Mouse (Mus musculus) heart, postnatal 14 days (tissue): ENCODE data around the gene Rufy3. TPM values are rescaled to one million over a fixed set of nuclear protein-coding genes. Genes with fewer than 3 reads are reported as not detected.

Experiments used
- DNase-seq, 2 experiments: peaks; one replicate each; pipeline ENCODE4 v3.0.0; 2021 to 2022
- intact Hi-C: fragments of 180-260 bp; cut with DNase I; formaldehyde crosslinking; loops from one replicate; pipeline ENCODE4 v1.15.1; 2025
- total RNA-seq, 2 experiments: library from RNA; stranded (reverse); gene quantifications; 2 replicates each; pipeline ENCODE4 v1.2.3; 2021

The Rufy3 gene
- total RNA-seq, 2 experiments from 2014 or later: 11.0 to 11.2 TPM

DNA sequence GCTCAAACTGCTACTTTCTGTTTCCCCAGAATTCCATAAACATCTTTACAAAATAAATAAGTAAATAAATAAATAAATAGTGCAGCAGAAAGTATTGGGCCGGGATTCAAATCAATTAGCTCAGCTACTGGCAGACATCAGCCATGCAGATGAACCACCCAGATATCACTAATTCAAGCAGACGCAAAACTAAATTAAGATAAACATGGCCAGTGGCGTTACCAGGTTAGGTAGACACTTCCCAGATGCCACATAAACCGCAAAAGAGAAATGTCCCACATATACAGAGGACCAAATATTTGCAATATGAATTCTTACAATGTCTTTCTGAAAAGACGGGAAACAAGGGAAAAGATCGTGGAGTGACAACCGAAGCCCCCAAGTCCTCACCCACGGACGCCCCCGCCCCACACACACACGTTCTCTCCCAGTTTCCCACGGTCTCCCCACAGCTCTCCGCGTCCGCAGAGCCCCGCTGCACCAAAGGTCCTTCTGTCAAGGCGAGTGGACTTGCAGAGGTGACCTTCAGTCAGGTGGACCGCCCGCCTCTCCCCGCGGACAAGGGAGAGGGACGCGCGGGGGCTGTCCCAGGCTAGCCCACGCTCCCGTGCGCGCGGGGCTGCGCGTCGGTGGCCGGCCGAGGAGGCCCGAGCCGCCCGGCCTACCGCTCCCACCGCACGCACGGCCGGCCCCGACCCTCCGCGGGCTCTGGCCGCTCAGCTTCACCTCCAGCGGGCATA, 110.0 kb downstream of the Rufy3 start:
- intact Hi-C loops: loop anchor here (5.0 kb wide), 2 partner anchors 87 to 108 kb away; partner anchors contain the start of genes Dck and Rufy3
- peak; percentile 51 to 54 for DNase-seq

DNA sequence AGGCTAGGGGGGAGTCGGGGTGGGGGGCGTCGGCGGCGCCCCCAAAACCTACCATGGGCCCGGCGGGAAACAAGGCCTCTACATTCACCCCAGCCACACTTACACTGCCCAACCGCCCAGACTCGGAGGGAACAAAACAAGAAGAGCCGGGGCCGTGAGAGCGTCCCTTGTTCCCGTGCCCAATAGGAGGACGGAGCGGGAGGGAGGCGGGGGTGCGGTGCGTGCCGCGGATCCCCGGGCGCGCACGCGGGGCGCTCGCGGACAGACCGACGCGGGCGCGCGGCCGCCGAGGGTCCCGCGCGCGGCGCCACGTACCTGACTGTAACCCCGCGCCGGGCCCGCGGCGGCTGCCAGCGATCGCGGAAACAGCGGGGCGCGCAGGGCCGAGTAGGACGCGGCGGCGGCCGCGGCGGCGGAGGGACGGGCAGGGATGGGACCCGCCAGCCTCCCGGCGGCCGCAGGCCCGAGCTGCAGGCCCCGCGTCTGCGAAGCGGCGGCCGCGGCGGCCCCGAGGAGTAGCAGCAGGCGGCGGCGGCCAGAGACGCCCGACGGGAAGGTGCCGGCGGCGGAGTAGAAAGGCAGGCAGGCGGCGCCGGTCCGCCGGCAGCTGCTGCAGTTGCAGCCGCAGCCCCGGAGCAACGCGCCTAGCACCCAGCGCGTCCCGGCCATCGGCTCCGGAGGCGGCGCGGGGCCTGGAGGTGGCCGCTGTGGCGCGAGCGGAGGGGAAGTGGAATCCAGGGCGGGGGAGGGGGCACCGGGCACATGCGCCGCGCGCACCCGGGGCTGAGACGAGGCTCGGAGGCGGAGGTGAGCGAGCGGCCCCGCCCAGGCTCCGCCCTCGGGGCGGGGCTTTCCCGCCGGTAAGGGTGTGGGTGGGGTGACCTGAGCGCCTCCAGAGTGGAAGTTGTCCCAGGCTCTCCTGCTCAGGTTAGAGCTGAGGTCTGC, 110.9 kb downstream of the Rufy3 start, which contains the start of gene Grsf1:
TSS of gene Grsf1 (minus strand) at position 729 of the 945 bp plus-strand sequence.
- intact Hi-C loops: loop anchor here (5.0 kb wide), 1 partner anchor 87 kb away; the partner anchor contains the start of gene Dck
- peak; percentile 93 to 94 for DNase-seq

GRCm38 (mm10) chr5:88678929-88679328, 114.1 kb downstream of the Rufy3 start:
- intact Hi-C loops: loop anchor here (5.0 kb wide), 1 partner anchor 83 kb away; the partner anchor contains the start of gene Dck
- no peak for DNase-seq

DNA sequence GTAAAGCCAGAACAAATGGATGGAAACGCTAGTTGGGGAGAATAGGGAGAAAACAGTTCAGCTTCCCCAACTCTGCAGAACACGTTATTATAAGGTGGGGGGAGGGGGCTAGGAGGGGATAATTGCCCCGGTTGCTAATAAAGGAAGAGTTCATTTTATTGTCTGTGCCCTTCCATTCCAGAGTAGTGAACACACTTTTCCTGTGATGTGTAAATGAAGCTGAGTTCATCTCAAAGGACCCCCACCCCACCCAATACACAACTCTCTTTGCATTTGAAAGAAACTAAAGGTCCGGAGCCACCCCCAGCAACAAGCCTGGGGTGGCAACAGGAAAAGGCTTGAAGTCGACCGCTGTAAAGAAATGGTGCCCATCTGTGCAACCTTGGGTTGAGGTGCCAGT, 114.5 kb downstream of the Rufy3 start:
- intact Hi-C loops: loop anchor here (5.0 kb wide), 1 partner anchor 83 kb away; the partner anchor contains the start of gene Dck
- no peak for DNase-seq

GRCm38 (mm10) chr5:88680567-88680966, 115.7 kb downstream of the Rufy3 start:
- no peak for DNase-seq
- intact Hi-C loops: no loop called here

DNA sequence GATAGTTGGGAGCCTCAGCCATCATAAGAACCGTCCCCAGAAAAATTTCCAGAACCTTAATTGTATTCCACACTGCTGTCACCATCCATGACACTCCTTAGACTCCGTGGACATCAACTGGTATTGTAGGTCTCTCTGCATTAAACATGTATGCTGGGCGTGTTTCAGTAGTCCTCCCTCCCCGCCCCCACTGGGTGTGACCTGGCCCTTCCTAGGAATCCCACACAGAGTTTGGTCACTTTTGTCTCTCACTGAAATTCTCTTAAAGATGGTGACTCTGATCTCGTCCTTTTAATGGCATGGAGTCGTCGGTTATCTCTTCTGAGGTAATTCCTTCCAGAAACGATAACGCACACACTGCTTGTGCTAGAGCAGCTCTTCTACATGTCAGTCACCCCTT, 118.9 kb downstream of the Rufy3 start:
- intact Hi-C loops: no loop called here

DNA sequence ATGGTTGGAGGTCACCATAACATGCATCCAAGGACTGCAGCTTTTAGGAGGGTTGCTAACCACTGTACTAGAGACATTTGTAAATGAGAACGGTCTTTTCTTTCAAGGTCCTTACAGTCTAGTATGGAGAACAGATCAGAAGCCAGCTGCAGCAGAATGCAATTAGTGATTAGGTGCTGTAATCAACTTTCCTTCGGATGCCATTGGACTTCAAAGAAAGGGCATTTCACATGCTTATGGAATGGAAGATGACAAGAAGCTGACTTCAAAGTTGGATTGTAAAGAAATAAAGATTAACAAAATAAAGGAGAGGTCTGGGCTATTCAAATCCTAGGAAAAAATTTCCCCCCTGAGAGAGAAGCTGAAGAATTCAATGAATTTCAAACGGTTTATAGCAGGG, 119.4 kb downstream of the Rufy3 start:
- intact Hi-C loops: no loop called here
- DNase-seq: no peak

More for the DNA sequence above, 118.9 kb downstream of the Rufy3 start:
- no peak for DNase-seq

DNA sequence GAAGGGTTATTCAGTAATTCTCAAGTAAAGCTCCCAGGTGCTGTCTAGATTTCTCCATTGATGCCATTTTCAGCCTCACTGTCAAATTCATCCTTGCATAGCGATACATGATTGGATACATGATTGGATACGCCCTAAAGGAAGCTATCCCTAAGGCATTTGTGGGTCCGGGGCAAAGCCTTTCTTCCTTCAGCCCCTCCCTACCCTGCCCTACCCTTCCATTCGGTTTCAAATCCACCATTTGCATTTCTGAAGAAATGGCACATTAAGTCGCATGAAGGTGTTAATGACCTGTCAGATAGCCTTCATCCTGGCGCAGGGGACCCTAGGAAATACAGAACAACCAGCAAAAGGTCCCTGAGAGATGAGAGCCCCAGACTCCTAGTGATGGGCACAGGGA, 120.5 kb downstream of the Rufy3 start:
- DNase-seq: no peak
- intact Hi-C loops: loop anchor here (5.0 kb wide), 2 partner anchors 107 to 702 kb away; no protein-coding TSS in a partner anchor

- DNase-seq: no peak
- intact Hi-C loops: loop anchor here (5.0 kb wide), 2 partner anchors 106 to 701 kb away; no protein-coding TSS in a partner anchor
Measured at GRCm38 (mm10) chr5:88685745-88686299, 121.0 kb downstream of the Rufy3 start.

GRCm38 (mm10) chr5:88687996-88688406, 123.2 kb downstream of the Rufy3 start:
- no peak for DNase-seq
- intact Hi-C loops: loop anchor here (2.0 to 5.0 kb wide), 3 partner anchors 33 to 699 kb away; partner anchors contain the start of gene Mob1b

DNA sequence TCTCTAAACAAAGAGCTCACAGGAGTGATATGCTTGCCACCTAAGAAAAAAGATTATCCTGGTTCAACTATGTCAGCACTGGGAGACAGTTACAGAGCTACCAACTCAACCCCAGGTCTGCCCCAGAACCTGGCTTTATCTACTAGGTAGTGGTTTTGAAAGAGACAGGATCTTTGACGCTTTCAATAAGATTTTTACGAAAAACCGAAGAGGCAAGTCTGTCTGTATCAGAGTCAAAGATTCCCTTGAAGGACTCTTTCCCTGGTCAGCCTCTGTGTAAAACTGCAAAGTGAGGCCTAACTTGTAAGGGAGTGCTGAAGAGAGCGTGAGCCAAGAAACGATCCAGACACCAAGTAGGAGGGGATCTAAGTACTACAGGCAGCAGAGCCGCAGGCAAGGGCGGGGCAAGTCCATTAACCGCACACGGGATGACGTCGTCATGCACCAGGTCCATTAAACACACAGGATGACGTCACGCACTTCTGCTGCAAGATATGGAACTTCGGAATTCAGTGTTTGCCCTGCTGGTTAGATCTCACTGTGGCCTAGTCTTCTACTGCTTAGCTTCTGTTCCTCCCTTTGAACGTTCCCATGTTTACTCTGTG, 123.8 kb downstream of the Rufy3 start:
- intact Hi-C loops: loop anchor here (2.0 to 5.0 kb wide), 3 partner anchors 32 to 699 kb away; partner anchors contain the start of gene Mob1b
- no peak for DNase-seq

DNA sequence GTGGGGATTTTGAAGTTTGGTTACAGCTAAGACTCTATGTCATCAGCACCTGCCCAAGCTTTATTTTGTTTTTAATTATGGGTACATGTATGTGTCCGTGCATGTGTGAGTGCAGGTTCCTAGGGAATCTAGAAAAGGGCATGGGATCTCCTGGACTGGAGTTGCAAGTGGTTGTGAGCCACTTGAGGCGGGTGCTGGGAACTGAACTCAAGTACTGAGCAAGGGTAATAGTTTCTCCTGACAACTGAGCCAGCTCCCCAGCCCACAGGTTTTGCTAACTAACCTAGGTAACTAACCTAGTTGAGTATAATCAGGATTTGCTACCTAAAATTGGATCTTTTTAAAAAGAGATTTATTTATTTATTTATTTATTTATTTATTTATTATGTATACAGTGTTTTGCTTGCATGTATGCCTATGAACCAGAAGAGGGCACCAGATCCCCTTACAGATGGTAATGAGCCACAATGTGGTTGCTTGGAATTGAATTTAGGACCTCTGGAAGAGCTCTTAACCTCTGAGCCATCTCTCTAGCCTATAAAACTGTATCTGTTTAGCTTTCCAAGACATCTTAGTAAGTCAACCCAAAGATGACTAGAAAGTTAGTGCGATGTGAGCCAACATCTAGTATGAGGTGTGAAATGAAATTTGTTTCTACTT, 124.6 kb downstream of the Rufy3 start:
- intact Hi-C loops: loop anchor here (2.0 to 5.0 kb wide), 3 partner anchors 31 to 698 kb away; partner anchors contain the start of gene Mob1b
- peak in 1 of 2 experiments; percentile 22 for DNase-seq

DNA sequence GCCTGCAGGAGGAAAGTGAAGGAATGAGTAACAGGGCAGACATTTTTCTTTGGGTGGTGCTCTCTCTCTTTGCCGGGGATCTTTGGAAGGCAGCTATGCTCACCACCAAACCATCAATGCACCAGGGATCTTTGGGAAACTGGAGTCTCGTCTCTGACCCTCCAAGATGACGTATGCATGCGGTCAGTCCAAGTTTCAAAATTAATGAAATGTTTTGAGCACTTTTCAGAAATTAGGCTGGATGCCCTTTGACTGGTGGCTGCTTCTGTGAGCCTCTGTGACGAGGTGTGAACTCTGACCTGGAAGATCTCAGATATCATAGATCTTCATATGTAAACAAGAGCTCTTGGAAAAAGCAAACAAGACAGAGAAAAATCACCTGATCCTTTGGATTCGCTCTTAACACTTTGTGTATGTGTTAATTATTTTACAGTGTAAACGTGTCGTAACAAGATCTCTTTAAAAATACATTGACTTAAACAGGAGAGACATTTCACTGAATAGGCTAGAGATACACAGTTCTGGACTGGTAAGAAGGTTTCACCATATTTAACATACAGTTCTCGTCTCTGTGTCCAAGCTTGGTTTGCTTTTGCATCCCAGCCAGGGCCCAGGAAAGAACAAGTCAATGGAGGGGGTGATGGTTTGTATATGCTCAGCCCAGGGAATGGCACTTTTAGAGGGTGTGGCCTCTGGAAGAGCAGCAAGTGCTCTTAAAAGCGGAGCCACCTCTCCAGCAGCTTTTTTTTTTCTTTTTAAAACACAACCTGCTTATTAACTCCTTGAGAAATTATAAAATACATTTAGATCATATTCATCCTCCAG, 126.1 kb downstream of the Rufy3 start:
- intact Hi-C loops: no loop called here

DNA sequence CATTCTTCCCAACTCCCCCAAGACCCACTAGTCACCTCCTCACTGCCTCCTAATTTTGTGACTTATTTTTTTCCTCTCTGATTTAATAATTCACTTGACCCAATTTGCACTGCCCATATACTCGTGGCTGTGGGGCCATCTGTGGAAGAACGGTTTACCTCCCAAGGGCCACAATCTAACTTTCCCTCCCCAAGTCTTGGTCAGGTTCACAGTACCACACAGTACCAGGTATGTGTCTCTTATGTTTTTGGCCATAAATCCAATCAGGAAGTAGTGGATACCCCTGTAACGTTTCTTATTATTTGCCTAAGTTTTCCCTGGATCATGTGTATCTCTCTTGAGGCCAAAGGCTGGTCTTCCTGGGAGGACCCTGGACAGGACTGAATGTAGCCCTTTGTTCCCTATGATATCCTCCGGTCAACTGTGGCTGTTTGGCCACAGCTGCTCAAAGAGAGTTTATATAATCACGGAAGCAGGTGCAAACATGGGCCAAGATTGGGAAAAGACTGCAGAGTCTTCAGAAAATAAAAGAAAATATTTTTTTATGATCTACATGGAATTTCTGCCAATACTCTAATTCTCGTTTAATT, 126.8 kb downstream of the Rufy3 start:
- intact Hi-C loops: no loop called here

More for the DNA sequence above, 126.1 kb downstream of the Rufy3 start:
- no peak for DNase-seq

DNA sequence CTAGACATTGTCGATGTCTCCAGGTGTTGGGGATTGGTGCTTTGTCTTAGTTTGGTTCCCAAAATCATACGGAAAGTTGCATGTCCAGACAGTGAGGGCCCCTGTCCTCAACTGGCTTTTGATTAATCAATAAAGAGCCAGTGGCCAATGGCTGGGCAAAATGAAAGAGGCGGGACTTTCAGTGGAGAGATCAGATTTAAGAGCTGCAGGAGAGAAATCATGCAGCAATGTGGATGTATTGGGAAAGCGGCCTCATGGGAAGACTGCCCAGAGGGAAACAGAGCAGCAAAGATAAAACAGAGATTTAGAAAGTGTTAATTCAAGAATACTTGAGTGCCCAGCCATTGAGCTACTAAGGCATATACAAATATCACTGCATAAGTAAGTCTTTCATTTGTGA, 127.7 kb downstream of the Rufy3 start:
- intact Hi-C loops: no loop called here
- DNase-seq: no peak

More for the DNA sequence above, 126.8 kb downstream of the Rufy3 start:
- no peak for DNase-seq

DNA sequence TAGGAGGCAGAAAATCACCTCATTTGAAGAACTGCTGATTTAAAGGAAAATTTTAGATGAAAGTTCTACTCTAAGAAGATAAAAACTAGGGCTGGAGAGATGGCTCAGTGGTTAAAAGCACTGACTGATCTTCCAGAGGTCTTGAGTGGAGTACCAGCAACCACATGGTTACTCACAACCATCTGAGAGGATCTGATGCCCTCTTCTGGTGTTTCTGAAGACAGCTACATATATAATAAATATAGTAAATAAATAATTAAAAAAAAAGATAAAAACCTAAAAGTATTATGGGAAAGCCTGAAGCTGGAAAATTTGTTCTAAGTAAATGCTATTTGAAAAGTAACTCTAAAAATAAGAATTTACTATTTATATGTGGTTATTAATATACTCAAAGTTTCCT, 128.2 kb downstream of the Rufy3 start:
- intact Hi-C loops: no loop called here
- DNase-seq: no peak

- intact Hi-C loops: no loop called here
- no peak for DNase-seq
Measured at GRCm38 (mm10) chr5:88697291-88697690, 132.5 kb downstream of the Rufy3 start.
